Mouse (Mus musculus) midbrain, postnatal 0 days (tissue): Measurements from ENCODE around the gene Crip1. TPM values are rescaled to one million over a fixed set of nuclear protein-coding genes. Genes with fewer than 3 reads are reported as not detected.

ENCODE experiments used
- ATAC-seq: fragments of 200-750 bp; cut with Nextera tagmentation; 2 replicates; pipeline ENCODE4 v1.8.0; 2017; ENCODE audit warnings: moderate number of reproducible peaks, mild to moderate bottlenecking, moderate TSS enrichment, moderate library complexity; ENCODE audit not compliant: low FRiP score
- DNase-seq: peaks from one replicate; pipeline ENCODE4 v3.0.0-alpha.2; 2015; ENCODE audit warnings: low spot score
- H3K27ac ChIP-seq: fragments of 300-500 bp; sonication (generic); 2 replicates; pipeline ENCODE4 v1.5.1; 2014; ENCODE audit warnings: low read depth, mild to moderate bottlenecking, low read length, mixed read lengths
- H3K27me3 ChIP-seq: fragments of 300-500 bp; sonication (generic); 2 replicates; pipeline ENCODE4 v1.6.1; 2014; ENCODE audit warnings: low read length, control low read depth, mixed read lengths; ENCODE audit not compliant: insufficient read depth
- H3K36me3 ChIP-seq: fragments of 300-500 bp; sonication (generic); 2 replicates; pipeline ENCODE4 v1.6.1; 2014; ENCODE audit warnings: low read length, control low read depth, mixed read lengths; ENCODE audit not compliant: insufficient read depth
- H3K4me1 ChIP-seq: fragments of 300-500 bp; sonication (generic); 2 replicates; pipeline ENCODE4 v1.6.1; 2014; ENCODE audit warnings: mild to moderate bottlenecking, control low read depth, antibody characterized with exemption, low read length, mixed read lengths; ENCODE audit not compliant: insufficient read depth
- H3K4me2 ChIP-seq: fragments of 300-500 bp; sonication (generic); 2 replicates; pipeline ENCODE4 v1.6.1; 2014; ENCODE audit warnings: low read depth, mild to moderate bottlenecking, low read length, mixed read lengths; ENCODE audit not compliant: poor library complexity, severe bottlenecking
- H3K4me3 ChIP-seq: fragments of 300-500 bp; sonication (generic); 2 replicates; pipeline ENCODE4 v1.5.1; 2014; ENCODE audit warnings: low read depth, mild to moderate bottlenecking, low read length, moderate library complexity
- H3K9ac ChIP-seq: fragments of 300-500 bp; sonication (generic); replicated peaks from 2 replicates; pipeline ENCODE4 v1.6.1; 2014; ENCODE audit warnings: mild to moderate bottlenecking, low read length, moderate library complexity, mixed read lengths; ENCODE audit not compliant: poor library complexity, severe bottlenecking
- H3K9me3 ChIP-seq: fragments of 300-500 bp; sonication (generic); 2 replicates; pipeline ENCODE4 v1.6.1; 2016; ENCODE audit warnings: low read length, control low read depth
- CTCF ChIP-seq: IDR thresholded peaks from 2 replicates; pipeline ENCODE4 v1.5.1; 2016; ENCODE audit warnings: antibody characterized with exemption, mild to moderate bottlenecking
- WGBS: fragments of 180-500 bp; shearing (Covaris S2); extraction: QIAGEN DNeasy Blood & Tissue Kit; methylation state at CpG from one replicate; pipeline ENCODE4 v1.1.7; 2014; 5-methylcytosine and 5-hydroxymethylcytosine counted together
- polyA plus RNA-seq: library from polyadenylated mRNA; unstranded; fragments of >200 nt; fragmentation: Nextera tagmentation; extraction: Ambion mirVana; gene quantifications from 2 replicates; pipeline ENCODE4 v1.2.1, GENCODE M21; 2015
- total RNA-seq: library from RNA; depleted of rRNA; stranded (reverse); fragments of >200 nt; gene quantifications from 2 replicates; pipeline ENCODE4 v1.2.3, GENCODE M21; 2014

The Crip1 gene
- total and polyA plus RNA-seq, 2 experiments from 2014 or later, result 3.9 to 26.0 TPM

GRCm38 (mm10) chr12:113100448-113101076 is 45.6 kb upstream of the Crip1 start:
- ATAC-seq (no peak), DNase-seq (peak; percentile 41)
- Histone ChIP-seq H3K4me2 (no peak overlapping the region), H3K4me1 (peaks cover 22% of the 10 kb centered on the region; the same call in 1 of the 2 replicates), H3K27me3 (no peaks in the 10 kb centered on the region), H3K9ac (no peak overlapping the region), H3K4me3 (no peak overlapping the region), H3K27ac (no peak overlapping the region; the same call in 1 of the 2 replicates), H3K9me3 (no peaks in the 10 kb centered on the region), H3K36me3 (peaks cover 4% of the 10 kb centered on the region; the same call in 1 of the 2 replicates)
- TF ChIP-seq CTCF, result no peak
- WGBS, result 75% methylated on average over 5 of the region's 5 CpGs

DNA sequence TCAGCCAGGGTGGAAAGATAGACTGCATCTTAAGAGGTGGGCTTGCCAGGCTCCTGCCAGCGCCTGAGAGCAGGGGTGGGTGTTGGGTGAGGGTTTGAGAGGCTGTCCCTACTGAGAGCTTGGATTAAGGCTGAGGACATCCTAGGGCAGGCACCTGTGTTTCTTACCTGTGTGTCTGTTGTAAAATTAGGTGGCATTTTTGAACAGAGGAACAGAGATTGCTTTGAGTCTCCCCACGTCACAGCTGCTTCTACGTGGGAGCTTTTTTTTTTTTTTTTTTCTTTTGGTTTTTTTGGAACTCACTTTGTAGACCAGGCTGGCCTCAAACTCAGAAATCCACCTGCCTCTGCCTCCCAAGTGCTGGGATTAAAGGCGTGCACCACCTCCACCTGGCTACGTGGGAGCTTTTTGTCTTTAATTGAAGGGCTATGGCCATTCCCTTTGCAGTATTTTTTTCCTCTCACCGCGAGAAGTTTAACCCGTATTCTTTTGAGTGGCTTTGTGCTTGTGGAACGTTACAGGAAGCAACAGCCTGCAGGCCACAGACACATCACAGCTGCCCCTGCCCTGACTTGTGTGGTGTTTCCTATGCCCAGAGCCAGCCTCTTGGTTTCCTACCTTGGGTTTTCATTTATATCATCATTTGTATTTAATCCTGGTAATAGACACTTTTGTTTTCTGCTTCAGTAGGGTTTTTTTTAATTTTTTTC is 44.7 kb upstream of the Crip1 start:
- H3K9ac ChIP-seq, result no peak overlapping the region
- WGBS, result 77% methylated on average over 9 of the region's 9 CpGs
- ATAC-seq, result no peak

GRCm38 (mm10) chr12:113102461-113102860 is 43.7 kb upstream of the Crip1 start:
- peak; percentile 78 for TF ChIP-seq CTCF
- Histone ChIP-seq H3K27me3 (no peaks in the 10 kb centered on the region), H3K4me2 (no peak overlapping the region), H3K9me3 (no peaks in the 10 kb centered on the region), H3K4me1 (peaks cover 14% of the 10 kb centered on the region; the same call in 1 of the 2 replicates), H3K4me3 (no peak overlapping the region), H3K9ac (0 out of 2 replicates have a peak overlapping the region, but pooled peaks have one; percentile 19), H3K27ac (no peak overlapping the region), H3K36me3 (peaks cover 4% of the 10 kb centered on the region; the same call in 1 of the 2 replicates)
- DNase-seq (peak; percentile 70), ATAC-seq (no peak)
- WGBS, result 63% methylated on average over 6 of the region's 6 CpGs

More for the DNA sequence above, 44.7 kb upstream of the Crip1 start:
- Histone ChIP-seq H3K4me2 (no peak overlapping the region), H3K9me3 (no peaks in the 10 kb centered on the region), H3K27ac (no peak overlapping the region; the same call in 1 of the 2 replicates), H3K4me3 (no peak overlapping the region), H3K27me3 (no peaks in the 10 kb centered on the region), H3K36me3 (peaks cover 4% of the 10 kb centered on the region; the same call in 1 of the 2 replicates), H3K4me1 (peaks cover 22% of the 10 kb centered on the region; the same call in 1 of the 2 replicates)
- no peak for DNase-seq
- TF ChIP-seq CTCF, result no peak

DNA sequence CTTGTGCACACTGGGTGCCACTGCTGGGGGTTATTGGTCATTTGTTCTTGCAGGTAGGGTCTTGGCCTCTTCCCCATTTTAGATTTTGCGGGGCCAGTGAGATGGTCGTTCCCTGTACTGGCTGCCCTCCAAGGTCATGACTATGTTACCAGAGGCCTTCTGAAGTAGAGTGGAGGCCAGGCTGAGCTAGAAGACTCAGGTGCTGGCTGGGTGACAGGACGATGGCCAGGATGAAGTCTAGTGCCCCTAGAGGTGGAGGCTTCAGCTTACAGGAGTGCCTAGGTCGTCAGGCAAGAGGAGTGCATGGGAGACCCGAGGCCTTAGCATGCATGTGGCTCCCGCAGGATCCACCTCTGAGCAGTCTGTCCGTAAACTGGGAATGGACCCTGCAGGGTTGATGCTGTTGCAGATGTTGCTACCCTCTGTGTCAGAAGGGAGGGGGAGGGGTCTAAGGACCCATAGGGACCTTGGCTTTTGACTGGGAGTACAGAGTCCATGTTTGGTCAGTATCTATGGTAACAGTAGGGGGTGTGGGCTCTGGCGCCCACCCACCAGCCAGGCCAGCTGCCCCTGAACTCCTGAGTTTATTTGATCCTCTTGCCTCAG is 42.2 kb upstream of the Crip1 start:
- Histone ChIP-seq H3K4me1 (peaks cover 12% of the 10 kb centered on the region; the same call in 1 of the 2 replicates), H3K4me3 (no peak overlapping the region), H3K27ac (no peak overlapping the region), H3K27me3 (no peaks in the 10 kb centered on the region), H3K36me3 (peaks cover 4% of the 10 kb centered on the region; the same call in 1 of the 2 replicates), H3K9me3 (no peaks in the 10 kb centered on the region), H3K4me2 (no peak overlapping the region), H3K9ac (no peak overlapping the region)
- 86% methylated on average over 8 of the region's 8 CpGs for WGBS
- DNase-seq (no peak), ATAC-seq (no peak)
- peak; percentile 50 for TF ChIP-seq CTCF

- Histone ChIP-seq H3K4me1 (no peaks in the 10 kb centered on the region), H3K9me3 (no peaks in the 10 kb centered on the region), H3K4me3 (no peak overlapping the region), H3K27me3 (no peaks in the 10 kb centered on the region), H3K36me3 (no peaks in the 10 kb centered on the region), H3K27ac (no peak overlapping the region), H3K4me2 (no peak overlapping the region), H3K9ac (no peak overlapping the region)
- no peak for ATAC-seq
- TF ChIP-seq CTCF, result no peak
- DNase-seq, result no peak
- 88% methylated on average over 6 of the region's 6 CpGs for WGBS
Observed at GRCm38 (mm10) chr12:113106386-113106785, 39.7 kb upstream of the Crip1 start.
